Mouse (Mus musculus) forebrain, embryonic 12.5 days (tissue): ENCODE measurements around the gene Ptch2. TPM values are rescaled to one million over a fixed set of nuclear protein-coding genes. Genes with fewer than 3 reads are reported as not detected.

Experiments used
- ATAC-seq: fragments of 200-750 bp; cut with Nextera tagmentation; 2 replicates; pipeline ENCODE4 v1.8.0; 2017; ENCODE audit warnings: moderate TSS enrichment; ENCODE audit not compliant: low FRiP score
- H3K27ac ChIP-seq: fragments of 300-500 bp; sonication (generic); 2 replicates; pipeline ENCODE4 v1.5.1; 2016; ENCODE audit warnings: mild to moderate bottlenecking
- H3K27me3 ChIP-seq: fragments of 300-500 bp; sonication (generic); 2 replicates; pipeline ENCODE4 v1.6.1; 2016; ENCODE audit warnings: mild to moderate bottlenecking
- H3K36me3 ChIP-seq: fragments of 300-500 bp; sonication (generic); replicated peaks from 2 replicates; pipeline ENCODE4 v1.6.1; 2016; ENCODE audit warnings: mild to moderate bottlenecking
- H3K4me1 ChIP-seq: fragments of 300-500 bp; sonication (generic); 2 replicates; pipeline ENCODE4 v1.6.1; 2016
- H3K4me2 ChIP-seq: fragments of 300-500 bp; sonication (generic); 2 replicates; pipeline ENCODE4 v1.6.1; 2016; ENCODE audit warnings: mild to moderate bottlenecking, moderate library complexity
- H3K4me3 ChIP-seq: fragments of 300-500 bp; sonication (generic); replicated peaks from 2 replicates; pipeline ENCODE4 v1.5.1; 2016; ENCODE audit warnings: mild to moderate bottlenecking
- H3K9ac ChIP-seq: fragments of 300-500 bp; sonication (generic); 2 replicates; pipeline ENCODE4 v1.6.1; 2016; ENCODE audit warnings: mild to moderate bottlenecking
- H3K9me3 ChIP-seq: fragments of 300-500 bp; sonication (generic); 2 replicates; pipeline ENCODE4 v1.6.1; 2016
- WGBS: fragments of 180-500 bp; shearing (Covaris S2); methylation state at CpG from one replicate; pipeline ENCODE4 v1.1.7; 2016; 5-methylcytosine and 5-hydroxymethylcytosine counted together
- polyA plus RNA-seq: library from polyadenylated mRNA; unstranded; fragments of >200 nt; fragmentation: Nextera tagmentation; extraction: Ambion mirVana; gene quantifications from 2 replicates; pipeline ENCODE4 v1.2.1, GENCODE M21; 2016

Ptch2 gene
- polyA plus RNA-seq, 1 experiment from 2014 or later, result 5.9 TPM

DNA sequence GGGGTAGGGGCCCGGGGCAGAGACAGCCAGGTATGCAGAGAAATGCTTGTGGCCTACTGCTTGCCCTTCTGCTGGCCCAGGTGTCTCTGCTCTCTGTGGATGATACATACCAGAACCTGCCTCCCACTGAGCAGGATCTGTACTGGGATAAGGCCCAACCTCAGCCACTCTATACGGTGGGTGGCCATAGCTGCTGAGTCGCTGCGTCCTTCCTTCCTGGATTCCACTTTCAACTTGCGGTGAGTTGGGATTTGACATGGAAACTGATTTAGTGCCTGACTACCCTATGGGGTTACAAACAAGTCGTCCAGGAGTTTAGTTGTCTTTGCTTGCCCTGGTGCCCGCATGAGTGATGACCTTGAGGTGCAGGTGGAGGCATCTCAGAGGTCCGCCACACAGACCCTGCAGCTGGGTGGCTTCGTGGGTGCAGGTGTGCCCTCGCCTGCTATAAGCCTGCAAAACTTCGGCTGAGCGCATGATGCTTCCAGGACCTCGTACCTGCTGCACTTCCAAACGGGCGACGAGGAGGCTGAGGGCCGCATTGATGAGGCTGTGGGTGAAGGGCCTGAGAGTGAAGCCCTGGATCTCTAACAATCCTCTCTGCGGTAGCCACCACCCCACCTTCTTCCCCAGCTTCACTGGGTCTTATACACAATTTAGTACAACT, 52.3 kb downstream of the Ptch2 start:
- Histone ChIP-seq H3K4me1 (peaks cover 5% of the 10 kb centered on the region), H3K4me2 (no peak overlapping the region), H3K27ac (0 out of 2 replicates have a peak overlapping the region, but pooled peaks have one; percentile 1), H3K27me3 (0 out of 2 replicates have a peak, but pooled peaks cover 5% of the 10 kb centered on the region), H3K4me3 (no peak overlapping the region), H3K36me3 (peaks cover 46% of the 10 kb centered on the region), H3K9me3 (no peaks in the 10 kb centered on the region), H3K9ac (no peak overlapping the region)
- no peak for ATAC-seq
- 89% methylated on average over 18 of the region's 18 CpGs for WGBS

DNA sequence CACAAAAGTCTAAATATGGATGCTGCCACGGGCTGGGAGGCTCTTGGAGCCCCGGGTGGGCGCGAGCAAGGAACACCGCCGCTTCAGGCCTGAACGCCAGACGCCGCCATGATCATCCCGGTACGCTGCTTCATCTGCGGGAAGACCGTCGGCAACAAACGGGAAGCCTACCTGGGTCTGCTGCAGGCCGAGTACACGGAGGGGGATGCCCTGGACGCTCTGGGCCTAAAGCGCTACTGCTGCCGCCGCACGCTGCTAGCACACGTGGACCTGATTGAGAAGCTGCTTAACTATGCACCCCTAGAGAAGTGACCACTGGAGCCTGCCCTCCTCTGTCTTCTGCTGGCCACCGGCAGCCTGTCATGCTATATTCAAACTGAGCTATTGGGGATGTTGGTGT, 52.9 kb downstream of the Ptch2 start:
- 73% methylated on average over 24 of the region's 24 CpGs for WGBS
- H3K4me3 ChIP-seq, result no peak overlapping the region
- 0 out of 2 replicates have a peak overlapping the region, but pooled peaks have one; percentile 1 for H3K27ac ChIP-seq
- 0 out of 2 replicates have a peak, but pooled peaks cover under 1% of the 10 kb centered on the region for H3K27me3 ChIP-seq
- ATAC-seq, result no peak
- H3K9ac ChIP-seq, result no peak overlapping the region
- H3K4me2 ChIP-seq, result no peak overlapping the region
- no peaks in the 10 kb centered on the region for H3K9me3 ChIP-seq
- H3K4me1 ChIP-seq, result peaks cover 9% of the 10 kb centered on the region
- H3K36me3 ChIP-seq, result peaks cover 53% of the 10 kb centered on the region

DNA sequence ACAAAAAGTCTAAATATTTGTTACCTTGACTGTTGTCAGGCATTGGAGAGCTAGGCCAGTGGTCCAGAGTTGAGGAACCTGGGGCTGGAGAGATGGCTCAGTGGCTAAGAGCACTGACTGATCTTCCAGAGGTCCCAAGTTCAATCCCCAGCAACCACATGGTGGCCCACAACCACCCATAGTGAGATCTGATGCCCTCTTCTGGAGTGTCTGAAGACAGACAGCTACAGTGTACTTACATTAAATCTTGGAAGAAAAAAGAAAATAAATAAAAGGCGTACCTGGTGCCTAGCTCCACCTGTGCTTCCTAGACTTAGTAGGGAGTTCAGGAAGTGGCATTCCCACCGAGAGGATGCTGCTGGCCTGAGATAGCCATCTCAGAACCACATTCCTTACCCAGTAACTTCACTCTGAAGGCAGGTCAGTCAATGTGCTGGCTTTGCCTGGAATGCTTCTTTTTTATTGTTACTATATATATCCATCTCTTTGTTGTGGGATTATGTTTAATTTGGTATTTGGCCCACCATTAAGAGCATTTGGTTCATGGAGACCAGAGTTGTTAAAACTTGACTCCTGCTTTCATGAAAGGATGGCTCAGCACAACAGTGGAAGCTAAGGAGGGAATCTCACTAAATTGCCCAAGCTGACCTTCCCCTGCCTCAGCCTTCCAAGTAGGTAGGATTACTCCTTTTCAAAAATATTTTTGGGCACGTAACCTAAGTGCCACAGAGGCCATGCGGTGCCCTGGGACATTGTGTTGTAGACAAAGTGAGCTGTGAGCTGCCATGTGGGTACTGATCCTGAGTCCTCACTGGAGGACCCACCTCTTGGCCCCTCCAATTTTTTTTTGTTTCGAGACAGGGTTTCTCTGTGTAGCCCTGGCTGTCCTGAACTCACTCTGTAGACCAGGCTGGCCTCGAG, 53.7 kb downstream of the Ptch2 start:
- H3K9ac ChIP-seq, result no peak overlapping the region
- 76% methylated on average over 6 of the region's 6 CpGs for WGBS
- H3K36me3 ChIP-seq, result peaks cover 60% of the 10 kb centered on the region
- H3K4me2 ChIP-seq, result no peak overlapping the region
- 0 out of 2 replicates have a peak, but pooled peaks have one; percentile 10 for ATAC-seq
- H3K27me3 ChIP-seq, result no peaks in the 10 kb centered on the region
- peaks cover 17% of the 10 kb centered on the region for H3K4me1 ChIP-seq
- H3K9me3 ChIP-seq, result no peaks in the 10 kb centered on the region
- no peak overlapping the region for H3K4me3 ChIP-seq
- 0 out of 2 replicates have a peak overlapping the region, but pooled peaks have one; percentile 3 for H3K27ac ChIP-seq

DNA sequence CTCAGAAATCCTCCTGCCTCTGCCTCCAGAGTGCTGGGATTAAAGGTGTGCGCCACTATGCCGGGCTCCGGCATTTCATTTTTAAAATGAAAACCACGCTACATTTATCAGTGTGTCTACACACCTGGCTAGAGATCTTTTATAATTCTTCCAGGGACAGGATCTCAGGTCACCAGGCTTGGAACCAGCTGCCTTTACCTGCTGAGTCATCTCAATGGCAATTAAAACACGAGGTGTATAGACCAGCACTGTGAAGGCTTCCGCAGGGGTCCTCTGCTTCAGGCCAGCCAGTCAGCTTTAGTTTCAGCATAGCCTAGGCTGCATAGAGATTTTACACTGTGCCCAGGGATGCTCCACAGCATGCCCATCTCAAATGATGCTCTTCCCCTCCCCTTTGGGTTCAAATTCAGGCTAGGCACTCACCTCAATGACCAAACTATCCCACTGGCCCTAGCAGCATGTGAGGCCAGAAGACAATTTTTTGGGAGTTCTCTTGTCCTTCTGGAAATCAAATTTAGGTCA, 54.4 kb downstream of the Ptch2 start:
- WGBS, result 89% methylated on average over 6 of the region's 6 CpGs
- Histone ChIP-seq H3K27ac (no peak overlapping the region), H3K9ac (no peak overlapping the region), H3K4me3 (no peak overlapping the region), H3K27me3 (no peaks in the 10 kb centered on the region), H3K9me3 (no peaks in the 10 kb centered on the region), H3K36me3 (peaks cover 61% of the 10 kb centered on the region), H3K4me2 (no peak overlapping the region), H3K4me1 (peaks cover 21% of the 10 kb centered on the region)
- ATAC-seq, result 0 out of 2 replicates have a peak, but pooled peaks have one; percentile 22

DNA sequence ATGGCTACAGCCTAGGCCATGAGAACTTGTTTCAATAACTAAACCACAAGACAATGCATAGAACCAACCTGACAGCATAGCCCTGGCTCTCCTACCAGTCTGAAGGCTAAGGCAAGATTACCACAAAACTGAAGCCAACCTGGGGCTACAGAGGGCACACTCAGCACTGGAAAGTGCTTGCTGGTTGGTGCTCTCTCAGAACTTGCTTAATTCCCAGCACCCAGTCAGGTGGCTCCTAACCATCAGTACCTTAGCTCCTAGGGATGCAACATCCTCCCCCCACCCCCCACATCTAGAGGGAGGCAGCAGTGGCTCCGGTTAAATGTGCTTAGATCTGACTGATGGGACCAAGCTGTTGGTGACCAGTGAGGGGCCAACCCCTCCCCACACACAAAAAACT, 55.5 kb downstream of the Ptch2 start:
- Histone ChIP-seq H3K4me2 (no peak overlapping the region), H3K9ac (no peak overlapping the region), H3K27me3 (no peaks in the 10 kb centered on the region), H3K9me3 (no peaks in the 10 kb centered on the region), H3K36me3 (peaks cover 61% of the 10 kb centered on the region), H3K4me1 (peaks cover 21% of the 10 kb centered on the region), H3K4me3 (no peak overlapping the region), H3K27ac (no peak overlapping the region)
- ATAC-seq, result no peak
- WGBS, result 88% methylated on average over 1 of the region's 1 CpGs

DNA sequence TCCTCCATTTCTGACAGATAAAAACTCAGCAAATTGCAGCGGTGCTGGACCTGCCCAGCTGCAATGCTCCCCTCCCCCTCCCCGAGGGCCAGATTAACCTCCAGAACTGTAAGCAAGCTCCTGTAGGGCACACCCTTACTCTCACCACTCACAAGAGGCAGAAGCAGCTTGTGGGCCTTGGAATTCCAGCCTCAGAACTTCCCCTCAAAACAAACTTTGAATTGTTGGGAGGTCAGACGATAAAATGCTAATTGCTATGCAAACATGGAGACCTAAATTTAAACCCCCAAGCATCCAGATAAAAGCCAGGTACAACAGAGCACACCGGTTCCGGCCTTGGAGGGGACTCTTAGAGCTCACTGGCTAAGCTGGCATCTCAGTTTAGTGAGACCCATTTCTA, 56.8 kb downstream of the Ptch2 start:
- no peak overlapping the region for H3K27ac ChIP-seq
- 86% methylated on average over 5 of the region's 5 CpGs for WGBS
- H3K27me3 ChIP-seq, result no peaks in the 10 kb centered on the region
- H3K4me2 ChIP-seq, result no peak overlapping the region
- H3K4me1 ChIP-seq, result peaks cover 21% of the 10 kb centered on the region
- H3K4me3 ChIP-seq, result no peak overlapping the region
- H3K36me3 ChIP-seq, result peaks cover 61% of the 10 kb centered on the region
- ATAC-seq, result no peak
- H3K9ac ChIP-seq, result no peak overlapping the region
- H3K9me3 ChIP-seq, result no peaks in the 10 kb centered on the region

DNA sequence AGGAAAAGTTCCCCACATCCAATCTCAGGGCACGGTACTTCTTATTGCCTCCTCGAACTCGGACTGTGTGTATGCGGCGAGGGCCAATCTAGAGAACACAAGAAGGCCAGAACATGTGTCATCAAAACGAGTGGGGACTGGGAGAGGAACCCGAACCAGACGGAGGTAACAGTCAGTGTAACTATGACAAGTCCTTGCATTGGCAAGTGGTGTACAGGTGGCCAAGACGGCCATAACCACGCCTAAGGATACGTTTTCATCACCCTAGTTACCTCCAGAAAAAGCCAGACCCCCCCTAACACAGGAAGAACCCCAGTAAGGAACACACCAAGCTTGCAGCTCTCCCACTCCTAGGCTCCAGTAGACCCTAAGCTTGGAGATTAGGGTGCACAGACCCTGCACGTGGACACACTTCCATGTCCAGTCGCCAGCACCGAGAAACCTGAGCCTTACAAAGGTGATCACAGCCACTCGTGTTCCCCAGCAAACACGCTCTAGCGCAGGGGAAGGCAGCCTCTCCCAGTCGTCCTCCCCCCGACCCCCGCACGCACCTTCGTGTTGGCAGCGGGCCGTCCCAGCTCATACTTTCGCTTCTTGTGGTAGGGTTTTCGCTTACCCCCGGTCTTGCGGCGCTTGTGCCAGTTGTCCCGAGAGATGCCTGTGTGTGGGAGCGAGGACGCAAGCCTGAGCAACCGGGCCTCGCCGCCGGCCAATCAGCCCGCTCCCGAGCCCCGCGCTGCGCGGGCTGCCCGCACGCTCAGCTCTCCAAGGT, 59.3 kb downstream of the Ptch2 start:
- H3K27me3 ChIP-seq, result no peaks in the 10 kb centered on the region
- H3K4me3 ChIP-seq, result peak overlapping the region; percentile 96
- no peaks in the 10 kb centered on the region for H3K9me3 ChIP-seq
- peaks cover 21% of the 10 kb centered on the region for H3K4me1 ChIP-seq
- H3K27ac ChIP-seq, result peak overlapping the region; percentile 96
- 2% methylated on average over 44 of the region's 44 CpGs for WGBS
- peaks cover 61% of the 10 kb centered on the region for H3K36me3 ChIP-seq
- ATAC-seq, result 0 out of 2 replicates have a peak, but pooled peaks have one; percentile 6
- H3K9ac ChIP-seq, result peak overlapping the region; percentile 99
- H3K4me2 ChIP-seq, result peak overlapping the region; percentile 68

DNA sequence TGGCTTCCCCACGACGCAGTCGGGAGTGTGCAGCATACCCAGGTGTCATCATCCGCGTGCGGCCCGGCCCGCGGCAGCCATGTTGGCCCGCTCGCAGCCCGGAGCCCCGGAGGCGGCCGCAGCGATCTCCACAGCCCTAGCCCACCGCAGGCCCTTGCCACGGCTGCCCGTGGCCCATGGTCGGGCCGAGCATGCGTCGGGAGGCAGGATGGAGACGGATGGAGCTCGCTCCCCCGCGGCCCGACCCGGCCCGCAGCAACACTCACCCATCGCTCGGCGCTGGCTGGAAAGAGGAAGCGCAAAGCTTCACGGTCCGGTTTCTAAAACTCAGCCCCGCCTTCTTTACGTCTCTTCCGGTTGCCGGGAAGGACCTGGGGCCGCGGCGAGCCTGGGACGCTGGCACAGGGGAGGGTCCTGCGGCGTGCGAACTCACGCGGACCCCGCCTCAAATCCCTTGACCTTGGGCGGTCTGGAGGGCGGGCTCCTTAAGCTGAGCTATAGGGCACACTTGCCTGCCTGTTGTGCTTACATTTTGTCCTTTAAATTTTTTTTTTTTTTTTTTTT, 60.0 kb downstream of the Ptch2 start, which contains the start of gene Rps8:
Gene Rps8 (minus strand): TSS at position 452 of the 564 bp plus-strand sequence.
- H3K27me3 ChIP-seq, result no peaks in the 10 kb centered on the region
- H3K4me3 ChIP-seq, result peak within 1 kb of the TSS; percentile 96
- peak within 1 kb of the TSS; percentile 68 for H3K4me2 ChIP-seq
- no peaks in the 10 kb centered on the region for H3K9me3 ChIP-seq
- H3K36me3 ChIP-seq, result peaks cover 61% of the 10 kb centered on the region
- WGBS, result under 1% methylated on average over 49 of the region's 52 CpGs
- H3K4me1 ChIP-seq, result peaks cover 21% of the 10 kb centered on the region
- H3K9ac ChIP-seq, result peak within 1 kb of the TSS; percentile 99
- H3K27ac ChIP-seq, result peak within 1 kb of the TSS; percentile 96
- peak; percentile 95 for ATAC-seq

DNA sequence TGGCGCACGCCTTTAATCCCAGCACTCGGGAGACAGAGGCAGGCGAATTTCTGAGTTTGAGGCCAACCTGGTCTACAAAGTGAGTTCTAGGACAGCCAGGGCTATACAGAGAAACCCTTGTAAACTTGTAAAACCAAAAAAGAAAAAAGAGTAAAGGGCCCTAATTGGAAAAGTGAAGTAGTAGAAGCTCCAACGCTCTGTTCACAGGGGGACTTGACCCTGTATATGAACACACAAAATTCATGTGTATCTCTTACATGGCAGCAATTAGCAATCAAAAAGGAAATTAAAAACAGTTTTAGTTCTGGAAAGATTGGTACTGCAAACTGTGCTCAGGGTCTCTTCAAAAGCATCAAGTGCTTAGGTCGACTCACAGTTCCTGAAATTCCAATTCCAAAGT, 60.5 kb downstream of the Ptch2 start:
- peaks cover 21% of the 10 kb centered on the region for H3K4me1 ChIP-seq
- H3K9ac ChIP-seq, result no peak overlapping the region
- peak overlapping the region; percentile 68 for H3K4me2 ChIP-seq
- ATAC-seq, result 0 out of 2 replicates have a peak, but pooled peaks have one; percentile 13
- H3K27ac ChIP-seq, result peak overlapping the region; percentile 96
- no peaks in the 10 kb centered on the region for H3K27me3 ChIP-seq
- no peaks in the 10 kb centered on the region for H3K9me3 ChIP-seq
- H3K4me3 ChIP-seq, result peak overlapping the region; percentile 96
- peaks cover 61% of the 10 kb centered on the region for H3K36me3 ChIP-seq
- WGBS, result 28% methylated on average over 6 of the region's 6 CpGs

DNA sequence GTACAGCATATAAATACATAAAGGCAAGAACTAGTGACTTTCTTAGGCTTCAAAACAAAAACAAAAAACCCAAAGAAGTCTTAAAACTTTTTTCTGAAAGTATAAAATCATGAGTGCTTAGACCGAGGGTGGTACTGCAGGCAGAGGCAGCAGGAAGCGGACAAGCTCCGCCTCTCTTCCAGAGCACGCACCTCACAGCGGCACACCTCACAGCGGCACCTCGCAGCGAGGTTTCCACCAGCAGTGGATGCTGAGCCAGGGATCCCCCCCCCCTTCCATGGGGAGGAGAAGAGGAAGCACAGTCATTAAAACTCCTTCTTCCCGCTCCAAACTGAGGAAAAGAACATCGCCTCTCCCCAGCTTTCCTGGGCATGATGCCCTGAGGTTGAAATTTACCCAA, 63.8 kb downstream of the Ptch2 start:
- Histone ChIP-seq H3K36me3 (peaks cover 61% of the 10 kb centered on the region), H3K9ac (no peak overlapping the region), H3K27me3 (no peaks in the 10 kb centered on the region), H3K9me3 (no peaks in the 10 kb centered on the region), H3K4me2 (no peak overlapping the region), H3K27ac (no peak overlapping the region), H3K4me3 (no peak overlapping the region), H3K4me1 (peaks cover 4% of the 10 kb centered on the region; the same call in 1 of the 2 replicates)
- no peak for ATAC-seq
- WGBS, result 79% methylated on average over 10 of the region's 10 CpGs

DNA sequence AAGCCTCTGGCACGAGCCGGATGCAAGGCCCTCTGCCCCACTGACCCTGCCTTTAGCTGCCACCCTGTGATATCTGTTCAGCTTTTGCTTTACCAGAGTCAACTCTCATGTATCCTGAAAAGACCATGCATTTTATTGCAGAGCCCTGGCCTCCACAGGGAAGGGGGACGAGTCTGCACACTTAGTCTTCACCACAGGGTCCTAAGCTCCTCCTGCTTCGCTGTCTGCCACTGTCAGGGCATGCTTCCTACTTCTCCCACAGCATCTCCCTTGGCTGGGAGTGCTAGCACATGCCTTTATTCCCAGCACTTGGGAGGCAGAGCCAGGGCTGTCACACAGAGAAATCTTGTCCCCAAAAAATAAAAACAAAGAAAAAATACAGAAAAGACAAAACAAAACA, 65.3 kb downstream of the Ptch2 start:
- no peaks in the 10 kb centered on the region for H3K27me3 ChIP-seq
- no peaks in the 10 kb centered on the region for H3K9me3 ChIP-seq
- H3K27ac ChIP-seq, result no peak overlapping the region
- no peaks in the 10 kb centered on the region for H3K4me1 ChIP-seq
- H3K36me3 ChIP-seq, result peaks cover 76% of the 10 kb centered on the region
- no peak overlapping the region for H3K9ac ChIP-seq
- 76% methylated on average over 4 of the region's 4 CpGs for WGBS
- H3K4me3 ChIP-seq, result no peak overlapping the region
- ATAC-seq, result no peak
- no peak overlapping the region for H3K4me2 ChIP-seq
